Mouse (Mus musculus): ENCODE data around the gene Dnmt3l. TPM values are rescaled to one million over a fixed set of nuclear protein-coding genes. Genes with fewer than 3 reads are reported as not detected.
"Not testable (repeated sequence)": the region's sequence is repeated elsewhere in the genome, so short reads cannot be mapped to it uniquely, and the experiment has no call there.

Dnmt3l gene
- polyA plus RNA-seq, 1 experiment from 2014 or later: 0.14 TPM

GRCm38 (mm10) chr10:78091865-78092724, 50.3 kb downstream of the Dnmt3l start:
- H3K36me3 ChIP-seq: no peaks in the 10 kb centered on the region
- H3K27me3 ChIP-seq (ENCODE audit: low read depth, poor library complexity, severe bottlenecking): no peaks in the 10 kb centered on the region
- H3K4me1 ChIP-seq: no peaks in the 10 kb centered on the region
- no peaks in the 10 kb centered on the region for H3K9me3 ChIP-seq (replicated peaks)
- DNase-seq (ENCODE audit: low spot score): no peak
- 90% methylated on average over 23 of the region's 23 CpGs for WGBS
- no peak overlapping the region for H3K27ac ChIP-seq (replicated peaks)
- H3K4me3 ChIP-seq: no peak overlapping the region

- no peaks in the 10 kb centered on the region for H3K9me3 ChIP-seq (replicated peaks)
- H3K27ac ChIP-seq (replicated peaks): no peak overlapping the region
- H3K4me3 ChIP-seq: no peak overlapping the region
- DNase-seq (ENCODE audit: low spot score): no peak
- no peaks in the 10 kb centered on the region for H3K36me3 ChIP-seq
- WGBS: 90% methylated on average over 13 of the region's 13 CpGs
- no peaks in the 10 kb centered on the region for H3K27me3 ChIP-seq (ENCODE audit: low read depth, poor library complexity, severe bottlenecking)
- no peaks in the 10 kb centered on the region for H3K4me1 ChIP-seq
Measured at GRCm38 (mm10) chr10:78092725-78093029, 50.9 kb downstream of the Dnmt3l start.

GRCm38 (mm10) chr10:78095221-78095620, 53.5 kb downstream of the Dnmt3l start:
- Histone ChIP-seq H3K4me1 (no peaks in the 10 kb centered on the region), H3K9me3 (replicated peaks) (no peaks in the 10 kb centered on the region), H3K4me3 (no peak overlapping the region), H3K27ac (replicated peaks) (no peak overlapping the region), H3K36me3 (no peaks in the 10 kb centered on the region), H3K27me3 (ENCODE audit: low read depth, poor library complexity, severe bottlenecking) (no peaks in the 10 kb centered on the region)
- no peak for DNase-seq (ENCODE audit: low spot score)

GRCm38 (mm10) chr10:78095954-78096931, 54.5 kb downstream of the Dnmt3l start:
- DNase-seq (ENCODE audit: low spot score): no peak
- no peaks in the 10 kb centered on the region for H3K9me3 ChIP-seq (replicated peaks)
- no peak overlapping the region for H3K27ac ChIP-seq (replicated peaks)
- peaks cover 6% of the 10 kb centered on the region for H3K4me1 ChIP-seq
- H3K36me3 ChIP-seq: no peaks in the 10 kb centered on the region
- H3K27me3 ChIP-seq (ENCODE audit: low read depth, poor library complexity, severe bottlenecking): no peaks in the 10 kb centered on the region
- H3K4me3 ChIP-seq: no peak overlapping the region
- 85% methylated on average over 5 of the region's 5 CpGs for WGBS

- DNase-seq (ENCODE audit: low spot score); H3K4me3 ChIP-seq; H3K27ac ChIP-seq (replicated peaks); H3K36me3 ChIP-seq; H3K9me3 ChIP-seq (replicated peaks); H3K27me3 ChIP-seq (ENCODE audit: low read depth, poor library complexity, severe bottlenecking): not testable (repeated sequence)
- peaks cover 13% of the 10 kb centered on the region for H3K4me1 ChIP-seq
Measured at GRCm38 (mm10) chr10:78099860-78100259, 58.1 kb downstream of the Dnmt3l start.

GRCm38 (mm10) chr10:78100989-78101780, 59.4 kb downstream of the Dnmt3l start:
- H3K9me3 ChIP-seq (replicated peaks): no peaks in the 10 kb centered on the region
- H3K27ac ChIP-seq (replicated peaks): peak overlapping the region; percentile 47; the same call in 1 of the 2 replicates
- no peaks in the 10 kb centered on the region for H3K36me3 ChIP-seq
- no peaks in the 10 kb centered on the region for H3K27me3 ChIP-seq (ENCODE audit: low read depth, poor library complexity, severe bottlenecking)
- H3K4me3 ChIP-seq: peak overlapping the region; percentile 44
- peak; percentile 22 for DNase-seq (ENCODE audit: low spot score)
- peaks cover 13% of the 10 kb centered on the region for H3K4me1 ChIP-seq
- 31% methylated on average over 16 of the region's 16 CpGs for WGBS

- no peaks in the 10 kb centered on the region for H3K9me3 ChIP-seq (replicated peaks)
- WGBS: 85% methylated on average over 11 of the region's 11 CpGs
- H3K4me1 ChIP-seq: peaks cover 13% of the 10 kb centered on the region
- no peak overlapping the region for H3K4me3 ChIP-seq
- no peak overlapping the region for H3K27ac ChIP-seq (replicated peaks)
- H3K36me3 ChIP-seq: no peaks in the 10 kb centered on the region
- H3K27me3 ChIP-seq (ENCODE audit: low read depth, poor library complexity, severe bottlenecking): no peaks in the 10 kb centered on the region
- DNase-seq (ENCODE audit: low spot score): no peak
Measured at GRCm38 (mm10) chr10:78104555-78105490, 63.1 kb downstream of the Dnmt3l start.

- WGBS: 88% methylated on average over 12 of the region's 12 CpGs
- no peak overlapping the region for H3K4me3 ChIP-seq
- peaks cover 13% of the 10 kb centered on the region for H3K4me1 ChIP-seq
- no peaks in the 10 kb centered on the region for H3K9me3 ChIP-seq (replicated peaks)
- H3K27me3 ChIP-seq (ENCODE audit: low read depth, poor library complexity, severe bottlenecking): no peaks in the 10 kb centered on the region
- no peak overlapping the region for H3K27ac ChIP-seq (replicated peaks)
- H3K36me3 ChIP-seq: no peaks in the 10 kb centered on the region
- DNase-seq (ENCODE audit: low spot score): no peak
Measured at GRCm38 (mm10) chr10:78105548-78105947, 63.8 kb downstream of the Dnmt3l start.

Other genes with a start within 250 kb of the Dnmt3l start
- not detected in 2 replicates for gene Gm9639, start 246.9 kb upstream of the Dnmt3l start, polyA plus RNA-seq (2016; fragmentation: Nextera tagmentation; extraction: Ambion mirVana)
- not detected in 2 replicates for gene Gm19668, start 242.8 kb upstream of the Dnmt3l start, polyA plus RNA-seq (2016; fragmentation: Nextera tagmentation; extraction: Ambion mirVana)
- not detected in 2 replicates for gene Gm9507, start 230.1 kb upstream of the Dnmt3l start, polyA plus RNA-seq (2016; fragmentation: Nextera tagmentation; extraction: Ambion mirVana)
- not detected in 2 replicates for gene Gm2696, start 227.3 kb upstream of the Dnmt3l start, polyA plus RNA-seq (2016; fragmentation: Nextera tagmentation; extraction: Ambion mirVana)
- gene Krtap10-4, start 214.9 kb upstream of the Dnmt3l start, polyA plus RNA-seq (2016; fragmentation: Nextera tagmentation; extraction: Ambion mirVana): not detected in 2 replicates
- not detected in 2 replicates for gene Krtap10-10, start 206.0 kb upstream of the Dnmt3l start, polyA plus RNA-seq (2016; fragmentation: Nextera tagmentation; extraction: Ambion mirVana)
- gene Gm36176, start 195.1 kb upstream of the Dnmt3l start, polyA plus RNA-seq (2016; fragmentation: Nextera tagmentation; extraction: Ambion mirVana): not detected in 2 replicates
- not detected in 2 replicates for gene Gm10318, start 189.1 kb upstream of the Dnmt3l start, polyA plus RNA-seq (2016; fragmentation: Nextera tagmentation; extraction: Ambion mirVana)
- gene Gm3285, start 180.0 kb upstream of the Dnmt3l start, polyA plus RNA-seq (2016; fragmentation: Nextera tagmentation; extraction: Ambion mirVana): not detected in 2 replicates
- 2.3 and 3.2 TPM in 2 replicates for gene Lrrc3, start 139.4 kb upstream of the Dnmt3l start, polyA plus RNA-seq (2016; fragmentation: Nextera tagmentation; extraction: Ambion mirVana)
- gene Trpm2, start 71.4 kb upstream of the Dnmt3l start, polyA plus RNA-seq (2016; fragmentation: Nextera tagmentation; extraction: Ambion mirVana): 0.84 and 0.88 TPM in 2 replicates
- gene 1810043G02Rik, start 63.4 kb upstream of the Dnmt3l start, polyA plus RNA-seq (2016; fragmentation: Nextera tagmentation; extraction: Ambion mirVana): 39.6 and 39.8 TPM in 2 replicates
- gene Pfkl, start 31.9 kb upstream of the Dnmt3l start, polyA plus RNA-seq (2016; fragmentation: Nextera tagmentation; extraction: Ambion mirVana): 203 and 242 TPM in 2 replicates
- 0.12 and 0.19 TPM in 2 replicates for gene Aire, start 1.7 kb downstream of the Dnmt3l start, polyA plus RNA-seq (2016; fragmentation: Nextera tagmentation; extraction: Ambion mirVana)
- gene Icosl, start 27.4 kb downstream of the Dnmt3l start, polyA plus RNA-seq (2016; fragmentation: Nextera tagmentation; extraction: Ambion mirVana): 2.2 and 2.6 TPM in 2 replicates
- 17.7 and 18.2 TPM in 2 replicates for gene D10Jhu81e, start 127.8 kb downstream of the Dnmt3l start, polyA plus RNA-seq (2016; fragmentation: Nextera tagmentation; extraction: Ambion mirVana)
- gene Pwp2, start 143.2 kb downstream of the Dnmt3l start, polyA plus RNA-seq (2016; fragmentation: Nextera tagmentation; extraction: Ambion mirVana): 29.8 and 31.1 TPM in 2 replicates
- gene Trappc10, start 202.7 kb downstream of the Dnmt3l start, polyA plus RNA-seq (2016; fragmentation: Nextera tagmentation; extraction: Ambion mirVana): 9.3 and 12.4 TPM in 2 replicates